Mouse (Mus musculus) lung, postnatal 0 days (tissue): Measurements from ENCODE around the gene Mnat1.

ENCODE experiments used
- CTCF ChIP-seq: IDR thresholded peaks from 2 replicates; pipeline ENCODE4 v1.5.1; 2016; ENCODE audit warnings: antibody characterized with exemption, mild to moderate bottlenecking
- EP300 ChIP-seq: IDR thresholded peaks from 2 replicates; pipeline ENCODE4 v1.6.1; 2016; ENCODE audit warnings: antibody characterized with exemption, mild to moderate bottlenecking, control low read depth

DNA sequence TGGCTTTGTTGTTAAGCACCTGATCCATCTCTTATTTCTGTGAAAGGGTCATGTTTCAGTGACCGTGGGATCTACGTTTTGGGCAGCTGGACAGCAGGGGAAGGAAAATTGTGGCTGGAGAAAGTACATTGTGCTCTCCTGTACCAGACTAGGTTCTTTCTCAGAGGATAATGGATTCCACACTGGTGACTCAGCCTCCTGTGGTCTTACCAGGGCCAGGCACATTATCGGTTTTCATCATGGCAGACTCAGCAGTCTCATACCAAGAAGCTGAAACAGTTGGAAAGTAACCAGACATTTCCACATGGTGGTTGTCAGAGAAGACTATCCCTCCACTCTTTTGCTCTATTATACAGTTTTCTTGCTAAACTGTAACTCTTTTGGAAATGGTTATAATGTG lies 23.7 kb downstream of the Mnat1 start:
- no peak for TF ChIP-seq CTCF
- TF ChIP-seq EP300, result no peak
